Mouse (Mus musculus) gastrocnemius, postnatal 4 days (tissue): ENCODE measurements around the gene Kansl1. TPM values are rescaled to one million over a fixed set of nuclear protein-coding genes. Genes with fewer than 3 reads are reported as not detected.

Source experiments
- DNase-seq, 2 experiments: peaks; one replicate each; pipeline ENCODE4 v3.0.0; 2021 to 2022; ENCODE audit warnings: low spot score in 2 of 2, mixed read lengths in 2 of 2
- total RNA-seq, 2 experiments: library from RNA; stranded (reverse); gene quantifications; 2 replicates each; pipeline ENCODE4 v1.2.3; 2021

Gene Kansl1
- total RNA-seq, 2 experiments from 2014 or later: 34.6 to 37.7 TPM

DNA sequence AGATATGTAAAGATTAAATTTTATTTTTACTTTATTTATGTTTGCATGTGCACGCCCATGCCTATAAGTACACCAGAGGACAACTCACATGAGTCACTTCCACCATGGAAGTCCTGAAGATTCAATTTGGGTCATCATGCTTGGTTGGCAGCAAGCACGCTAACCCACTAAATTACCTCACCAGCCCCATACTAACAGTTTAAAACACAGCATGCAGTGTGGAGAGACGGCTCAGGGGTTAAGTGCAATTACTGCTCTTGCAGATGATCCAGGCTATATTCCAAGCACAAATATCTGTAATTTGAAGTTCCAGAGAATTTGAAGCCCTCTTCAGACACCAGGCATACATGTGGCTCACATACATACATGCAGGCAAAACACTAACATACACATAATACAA is 92.4 kb downstream of the Kansl1 start:
- no peak for DNase-seq

DNA sequence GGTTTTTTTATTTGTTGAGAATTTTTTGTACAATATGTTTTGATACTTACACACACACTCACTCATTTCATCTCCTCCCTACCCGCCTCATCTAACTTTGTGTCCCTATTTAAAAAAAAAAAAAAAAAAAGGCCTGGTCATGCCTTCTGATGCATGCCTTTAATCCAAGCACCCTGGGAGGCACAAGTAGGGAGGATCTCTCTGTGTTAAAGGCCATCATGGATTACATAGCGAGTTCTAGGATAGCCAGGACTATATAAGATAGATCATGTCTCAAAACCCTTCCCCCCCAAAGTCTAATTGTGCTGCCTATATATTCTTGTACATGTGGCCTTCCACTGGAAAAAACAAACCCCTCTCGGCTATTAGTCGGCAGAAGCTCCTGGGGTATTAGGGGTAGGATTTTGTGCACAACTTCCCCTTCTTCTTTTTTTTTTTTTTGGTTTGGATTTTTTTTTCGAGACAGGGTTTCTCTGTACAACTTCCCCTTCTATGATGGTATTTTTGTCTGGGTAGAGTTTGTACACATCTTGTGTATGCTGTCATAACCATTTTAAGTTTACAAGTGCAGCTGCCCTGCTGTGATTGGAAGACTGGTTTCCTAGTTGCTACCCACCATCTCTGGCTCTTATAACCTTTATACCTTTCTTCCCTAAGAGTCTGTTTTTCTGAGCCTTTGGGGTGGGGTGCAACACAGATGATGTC is 101.0 kb downstream of the Kansl1 start:
- DNase-seq: no peak

DNA sequence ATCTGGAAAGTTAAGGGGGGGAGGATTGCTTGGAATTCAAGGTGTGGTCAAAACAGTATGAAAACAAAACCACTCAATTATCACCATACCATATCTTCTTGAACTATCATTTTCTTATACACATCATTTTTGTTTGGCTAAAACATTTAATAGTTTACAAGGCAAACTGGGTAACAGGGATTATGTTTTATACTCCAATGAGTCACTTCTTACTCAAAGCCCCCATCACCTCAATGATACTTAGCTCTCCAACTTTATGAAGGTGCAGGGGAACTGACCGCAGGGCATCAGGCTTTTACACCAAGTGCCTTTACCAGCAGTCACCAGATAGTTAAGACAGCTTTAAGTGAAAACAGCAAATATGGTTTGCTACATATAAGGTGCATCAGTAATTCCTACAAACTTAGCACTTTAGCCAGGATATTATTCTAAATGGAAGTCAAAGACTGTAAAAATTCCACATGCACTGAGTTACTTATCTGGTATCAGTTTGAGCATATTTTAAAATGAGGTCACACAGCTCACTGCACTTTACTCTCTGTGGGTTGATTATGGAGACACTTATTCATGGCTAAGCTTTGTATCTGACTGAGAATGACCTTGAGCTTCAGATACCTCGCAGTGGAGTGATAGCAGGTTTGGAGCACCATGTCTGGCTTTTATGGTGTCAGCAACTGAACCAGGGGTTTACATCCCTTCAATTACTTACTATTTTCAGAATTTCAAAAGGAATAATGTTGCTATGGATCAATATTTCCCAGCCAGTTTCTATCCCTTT is 104.6 kb downstream of the Kansl1 start:
- no peak for DNase-seq

DNA sequence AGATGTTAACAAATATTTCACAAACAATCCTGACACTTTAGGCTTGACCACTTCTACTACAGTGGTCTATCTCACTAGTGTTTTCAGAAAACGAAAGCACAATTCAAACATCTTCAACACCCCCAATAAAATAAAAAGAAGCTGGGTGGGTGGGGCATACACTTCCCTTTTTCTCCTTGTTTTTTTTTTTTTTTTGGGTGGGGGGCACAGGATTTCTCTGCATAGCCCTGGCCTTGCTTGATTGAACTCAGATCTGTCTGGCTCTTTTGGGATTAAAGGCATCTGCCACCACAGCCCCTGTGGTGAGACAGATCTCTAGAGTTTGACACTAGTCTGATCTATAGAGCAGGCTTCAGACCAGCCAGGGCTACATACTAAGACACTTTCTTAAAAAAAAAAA is 106.0 kb downstream of the Kansl1 start:
- DNase-seq: no peak

DNA sequence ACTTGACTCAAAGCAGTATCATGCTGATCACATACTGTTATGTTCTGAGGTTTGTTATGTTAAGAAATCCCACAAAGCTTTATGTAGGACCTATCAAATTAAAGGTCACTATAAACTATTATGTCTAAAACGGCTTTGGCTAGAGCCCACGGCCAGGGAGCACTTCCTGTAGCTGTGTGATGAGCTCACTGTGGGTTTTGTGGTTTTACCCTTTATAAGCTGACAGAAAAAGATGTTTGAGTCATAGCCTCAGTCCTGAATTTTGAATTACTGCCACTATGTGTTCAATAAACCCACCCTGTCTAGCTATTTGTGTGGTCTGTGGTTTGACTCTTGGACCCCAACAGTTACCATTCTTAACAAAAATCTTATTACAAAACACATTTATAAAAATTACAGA is 106.9 kb downstream of the Kansl1 start:
- no peak for DNase-seq

DNA sequence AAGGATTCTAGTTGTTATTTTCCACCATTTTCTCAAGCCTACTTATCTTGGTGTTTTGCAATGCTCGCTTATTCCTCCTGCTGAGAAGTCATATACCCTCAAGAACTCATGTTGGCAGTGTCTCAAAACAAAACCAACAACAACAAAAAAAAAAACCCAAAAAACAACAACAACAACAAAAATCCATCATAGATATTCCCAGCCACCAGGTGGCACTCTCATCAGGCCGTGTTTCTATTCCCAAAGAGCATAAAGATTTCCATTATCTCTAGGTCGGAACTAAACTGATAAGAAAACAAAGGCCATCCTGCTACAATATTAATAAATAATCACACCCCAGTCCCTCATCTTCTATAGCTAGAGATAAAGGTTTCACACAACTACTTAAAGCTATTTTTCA is 121.7 kb downstream of the Kansl1 start:
- DNase-seq: no peak

DNA sequence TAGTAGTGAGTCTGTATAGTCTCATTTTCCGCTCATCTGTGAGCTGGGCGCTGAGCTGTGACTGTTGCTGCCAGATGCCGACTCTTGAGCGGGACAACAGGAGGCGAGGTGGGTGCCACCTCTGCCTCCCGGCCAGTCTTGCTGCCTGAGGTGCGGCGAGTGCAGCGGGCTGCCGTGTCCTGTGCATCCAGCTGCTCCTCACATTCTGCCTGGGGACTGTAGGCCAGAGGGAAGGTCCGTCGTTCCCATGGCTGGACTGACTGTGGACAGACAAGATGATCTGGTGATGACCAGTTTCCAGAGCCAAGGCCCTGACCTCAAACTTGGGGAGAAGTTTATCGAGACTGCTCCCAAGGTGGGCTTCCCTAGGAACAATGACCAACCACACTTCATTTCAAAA is 133.7 kb downstream of the Kansl1 start:
- no peak for DNase-seq

DNA sequence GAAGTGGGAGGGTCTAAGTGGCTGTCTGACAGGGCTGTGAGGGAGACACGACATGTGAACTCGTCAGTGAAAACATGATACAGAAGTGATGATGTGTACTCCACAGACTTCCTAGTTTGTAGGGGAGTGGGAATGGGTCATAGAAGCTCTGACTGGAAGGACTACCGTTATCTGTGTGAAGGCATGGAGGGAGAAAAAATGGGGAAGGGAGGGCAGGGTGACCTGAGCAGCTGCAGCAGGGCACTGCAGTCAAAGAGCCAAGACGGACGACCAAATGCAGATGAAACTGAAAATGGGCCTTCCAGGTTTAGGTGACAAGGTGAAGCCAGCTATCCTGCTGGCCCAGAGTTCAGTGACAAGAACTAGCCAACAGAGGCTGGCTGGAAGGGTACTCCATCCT is 134.5 kb downstream of the Kansl1 start:
- no peak for DNase-seq

DNA sequence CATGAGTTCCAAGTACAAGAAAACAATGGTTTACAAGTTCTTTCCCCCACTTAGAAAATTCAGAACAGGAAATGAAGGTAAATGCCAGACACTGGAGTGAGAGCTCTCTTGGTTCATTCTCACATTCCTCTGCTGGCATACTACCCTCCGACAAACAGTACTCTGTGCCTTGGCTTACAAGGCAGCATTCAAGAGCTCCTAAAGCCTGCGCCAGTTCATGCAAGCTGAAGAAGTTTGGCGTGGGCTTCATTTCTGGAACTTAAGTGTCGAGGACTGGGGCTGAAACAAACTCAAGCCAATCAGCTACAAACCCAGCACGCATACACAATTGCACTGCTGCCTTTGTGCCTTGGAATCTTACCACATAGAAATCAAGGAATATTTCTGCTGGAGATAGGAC is 136.6 kb downstream of the Kansl1 start:
- no peak for DNase-seq

DNA sequence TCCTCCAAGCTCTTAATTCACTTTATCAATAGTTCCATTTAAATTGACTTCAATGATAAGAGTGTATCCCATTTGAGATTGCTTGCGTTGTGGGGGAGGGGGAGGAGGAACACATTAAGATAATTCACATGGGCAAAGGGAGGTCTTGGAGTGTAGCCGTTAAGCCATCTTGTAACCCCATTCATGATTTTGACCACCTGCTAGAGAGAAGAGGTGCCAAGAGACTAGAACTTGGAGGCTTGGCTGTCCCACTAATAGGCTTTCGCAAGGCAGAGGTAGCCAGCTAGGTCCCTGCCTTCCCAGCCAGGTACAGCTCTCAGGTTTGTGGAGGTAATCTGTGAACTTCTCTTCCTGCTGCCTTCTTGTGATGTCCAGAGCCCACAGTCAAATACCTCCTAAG is 137.5 kb downstream of the Kansl1 start:
- no peak for DNase-seq

DNA sequence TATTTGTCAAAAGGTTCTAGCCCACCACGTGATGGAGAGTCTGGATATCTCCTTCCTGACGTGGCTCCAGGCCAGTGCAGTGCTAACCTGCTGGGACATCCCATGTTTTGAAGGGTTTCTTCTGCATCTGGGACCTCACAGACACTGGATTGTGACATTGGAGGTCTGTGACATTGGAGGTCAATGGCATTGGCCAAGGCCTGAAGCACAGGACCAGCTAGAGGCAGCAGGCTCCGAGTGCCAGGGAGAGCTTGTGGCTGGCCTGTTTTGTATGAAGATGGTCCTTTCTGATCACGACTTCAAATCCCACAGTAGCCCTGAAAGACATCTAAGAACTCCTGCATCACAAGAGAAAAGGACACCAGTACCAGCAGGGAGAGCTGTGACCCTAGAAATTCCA is 138.5 kb downstream of the Kansl1 start:
- no peak for DNase-seq

DNA sequence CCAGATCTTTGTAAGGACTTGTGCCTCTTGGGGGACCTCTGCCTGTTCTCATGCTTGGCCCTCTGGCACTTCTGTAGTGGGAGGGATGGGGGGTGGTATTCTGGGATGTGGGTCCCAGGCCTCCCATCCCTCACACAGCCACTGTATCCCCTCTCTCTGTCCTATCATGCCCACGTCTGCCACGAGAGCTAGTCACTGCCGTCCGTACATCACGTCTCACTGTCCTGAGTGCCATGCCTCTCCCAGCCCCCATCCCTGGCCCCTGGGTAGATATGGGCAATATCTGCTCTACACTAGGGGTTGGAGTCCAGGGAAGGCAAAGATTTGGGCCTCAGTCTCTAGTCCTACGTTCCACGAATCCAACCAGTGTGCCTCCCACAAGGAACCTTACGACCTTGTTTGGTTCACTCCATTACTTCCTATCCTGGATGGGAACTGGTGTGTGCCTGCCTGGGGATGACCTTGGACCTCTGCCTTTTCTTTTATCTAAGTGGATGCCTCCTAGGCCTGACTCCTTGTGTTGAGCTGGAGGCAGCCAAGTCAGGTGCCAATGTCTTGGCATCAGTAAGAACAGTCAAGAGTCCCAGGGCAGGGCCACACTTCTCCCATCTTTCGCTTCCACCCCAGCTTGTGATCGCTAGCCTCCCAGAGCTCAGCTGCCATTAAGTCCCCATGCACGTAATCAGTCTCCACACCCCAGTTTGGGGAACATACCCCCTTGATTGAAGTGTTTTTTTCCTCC is 139.3 kb downstream of the Kansl1 start:
- DNase-seq: no peak

DNA sequence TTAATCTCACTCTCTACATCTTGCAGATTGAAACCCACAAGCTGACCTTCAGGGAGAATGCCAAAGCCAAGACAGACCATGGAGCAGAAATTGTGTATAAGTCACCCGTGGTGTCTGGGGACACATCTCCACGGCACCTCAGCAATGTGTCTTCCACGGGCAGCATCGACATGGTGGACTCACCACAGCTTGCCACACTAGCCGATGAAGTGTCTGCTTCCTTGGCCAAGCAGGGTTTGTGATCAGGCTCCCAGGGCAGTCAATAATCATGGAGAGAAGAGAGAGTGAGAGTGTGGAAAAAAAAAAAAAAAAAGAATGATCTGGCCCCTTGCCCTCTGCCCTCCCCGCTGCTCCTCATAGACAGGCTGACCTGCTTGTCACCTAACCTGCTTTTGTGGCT is 140.7 kb downstream of the Kansl1 start:
- no peak for DNase-seq

DNA sequence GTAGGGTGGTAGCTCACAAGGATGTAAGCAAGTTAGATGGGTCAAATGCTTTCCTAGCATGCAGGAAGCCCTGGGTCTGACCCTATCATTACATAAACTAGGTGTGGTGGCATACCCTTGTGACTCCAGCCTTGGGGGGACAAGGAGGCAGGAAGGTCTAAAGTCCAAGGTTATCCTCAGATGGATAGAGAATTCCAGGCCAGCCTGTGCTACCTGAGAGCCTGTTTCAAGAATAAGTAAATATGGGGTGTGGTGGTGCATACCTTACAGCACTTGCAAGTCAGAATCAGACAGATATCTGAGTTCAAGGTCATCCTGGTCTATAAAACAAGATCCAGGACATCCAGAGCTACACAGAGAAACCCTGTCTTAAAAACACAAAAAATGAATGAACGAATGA is 141.2 kb downstream of the Kansl1 start:
- no peak for DNase-seq

DNA sequence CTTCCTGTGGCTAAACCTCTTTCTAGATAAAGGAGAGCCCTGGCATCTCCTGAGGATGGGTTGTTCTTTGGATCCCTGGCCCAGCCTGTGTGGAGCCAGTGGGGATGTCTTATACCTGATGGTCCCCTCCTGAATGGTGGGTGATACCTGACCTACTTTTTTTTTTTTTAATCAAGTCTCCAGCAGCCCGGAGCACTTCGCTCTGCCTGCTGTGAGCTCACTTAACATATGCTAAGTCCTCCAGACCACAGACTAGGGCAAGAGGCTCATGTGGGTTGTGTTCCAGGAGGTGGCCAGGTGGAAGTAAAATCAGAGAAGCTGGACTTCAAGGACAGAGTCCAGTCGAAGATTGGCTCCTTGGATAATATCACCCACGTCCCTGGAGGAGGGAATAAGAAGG is 146.5 kb downstream of the Kansl1 start:
- no peak for DNase-seq

DNA sequence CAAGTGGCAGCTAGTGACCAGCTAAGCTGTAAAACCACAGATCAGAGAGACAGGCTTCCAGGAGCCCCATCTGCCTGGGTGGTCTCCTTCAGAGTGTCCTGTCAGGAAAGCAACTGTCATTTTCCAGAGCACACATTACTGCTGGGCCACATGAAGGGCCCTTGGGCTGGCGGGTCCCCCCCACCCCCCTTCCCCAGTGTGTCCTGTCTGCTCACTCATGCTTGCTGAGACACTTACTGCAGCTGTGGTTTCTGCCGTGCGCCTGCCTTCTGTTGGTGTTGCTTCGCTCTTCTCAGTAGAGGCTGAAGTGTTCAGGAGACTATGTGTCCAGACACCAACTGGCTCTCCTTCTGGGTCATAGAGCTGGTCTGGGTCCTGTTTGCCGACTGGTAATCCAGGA is 148.2 kb downstream of the Kansl1 start:
- no peak for DNase-seq

DNA sequence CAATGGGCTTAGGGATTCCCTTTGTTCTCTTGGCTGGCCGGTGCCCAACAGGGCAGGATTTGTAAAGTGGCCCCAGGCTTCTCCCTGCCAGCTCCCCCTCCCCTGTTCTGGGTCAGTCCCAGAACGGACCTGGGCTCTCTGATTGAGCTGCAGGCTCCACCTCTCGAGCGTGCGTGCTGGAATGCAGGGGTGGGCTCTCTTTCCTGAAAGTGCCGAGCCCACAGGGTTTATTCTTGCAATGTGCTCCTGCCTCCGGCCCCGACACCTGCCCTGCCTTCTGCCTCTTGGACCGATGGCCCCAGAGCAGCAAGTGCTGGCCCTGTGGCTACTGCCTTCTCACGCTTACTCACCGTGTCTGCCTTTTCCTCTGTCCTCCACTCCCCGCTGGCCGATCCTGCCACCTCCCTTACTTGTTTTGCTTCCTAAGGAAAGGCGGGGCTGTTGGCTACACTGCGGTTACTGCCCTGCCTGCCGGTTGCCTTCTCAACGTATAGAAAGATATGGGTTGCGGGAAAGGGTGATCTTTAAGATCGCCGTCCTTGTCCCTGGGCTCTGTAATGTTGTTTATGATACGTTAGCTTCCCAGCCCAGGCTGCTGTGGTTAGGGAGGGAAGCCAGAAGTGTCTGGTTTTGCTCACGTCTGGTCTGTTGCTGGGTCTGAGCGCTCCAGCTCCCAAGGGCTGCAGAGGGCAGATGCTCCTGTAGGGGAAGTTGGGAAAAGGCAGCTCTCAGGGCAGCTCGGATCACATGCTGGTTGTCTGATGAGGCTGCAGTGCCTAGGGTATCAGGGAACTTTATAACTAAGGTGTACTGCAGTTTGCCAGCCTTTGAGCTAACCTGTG is 149.5 kb downstream of the Kansl1 start:
- DNase-seq: no peak

DNA sequence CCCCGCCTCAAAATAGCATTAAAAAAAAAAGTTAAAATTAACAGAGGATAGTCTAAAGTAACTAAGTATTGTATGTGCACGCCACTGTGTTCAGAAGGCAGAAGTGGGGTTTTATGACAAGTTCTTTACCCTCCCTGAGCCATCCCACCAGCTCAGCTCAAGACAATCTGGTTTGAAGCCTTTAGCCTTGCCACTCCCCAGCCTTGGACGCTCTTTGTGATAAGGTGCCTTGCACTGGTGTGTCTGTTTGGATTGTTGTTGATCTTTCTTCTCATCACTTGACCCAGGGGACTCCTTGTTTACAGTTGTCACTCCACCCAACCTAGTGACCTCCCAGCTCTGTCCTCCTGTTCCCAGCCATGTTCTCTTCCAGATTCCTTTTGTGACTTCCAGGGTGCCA is 151.0 kb downstream of the Kansl1 start:
- no peak for DNase-seq

DNA sequence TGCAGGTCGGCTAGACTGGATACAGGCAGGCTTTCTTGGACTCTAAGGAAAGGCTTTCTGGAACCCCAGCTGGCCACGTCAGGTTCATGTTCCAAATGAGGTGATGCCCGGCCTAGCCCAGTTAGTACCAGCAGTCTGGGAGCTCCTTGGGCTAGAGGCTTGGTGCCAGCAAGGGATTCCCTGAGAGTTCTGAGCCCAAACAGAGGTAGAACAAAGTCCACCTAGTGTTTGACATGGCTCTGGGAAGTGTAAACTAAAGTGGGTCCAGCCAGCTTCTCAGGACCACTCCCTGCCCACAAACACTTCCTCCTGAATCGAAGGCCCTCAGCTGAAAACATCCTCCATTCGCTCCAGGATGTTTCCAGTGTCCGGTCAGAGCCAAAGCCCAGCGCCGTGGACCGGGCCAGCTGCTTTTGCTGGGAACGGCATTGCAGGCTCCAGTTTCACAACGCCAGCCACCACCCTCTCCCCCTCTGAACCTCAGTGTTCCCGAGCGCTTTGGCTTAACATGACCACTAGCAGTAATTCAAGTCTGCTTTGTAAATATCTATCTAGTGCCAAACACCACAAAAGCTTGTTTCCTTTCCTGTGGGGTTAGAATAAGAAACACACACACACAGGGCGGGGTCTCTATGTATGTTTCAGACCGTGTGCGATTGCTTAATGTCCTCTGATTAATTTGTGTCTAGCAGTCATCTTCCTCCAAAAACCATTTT is 151.8 kb downstream of the Kansl1 start:
- no peak for DNase-seq

DNA sequence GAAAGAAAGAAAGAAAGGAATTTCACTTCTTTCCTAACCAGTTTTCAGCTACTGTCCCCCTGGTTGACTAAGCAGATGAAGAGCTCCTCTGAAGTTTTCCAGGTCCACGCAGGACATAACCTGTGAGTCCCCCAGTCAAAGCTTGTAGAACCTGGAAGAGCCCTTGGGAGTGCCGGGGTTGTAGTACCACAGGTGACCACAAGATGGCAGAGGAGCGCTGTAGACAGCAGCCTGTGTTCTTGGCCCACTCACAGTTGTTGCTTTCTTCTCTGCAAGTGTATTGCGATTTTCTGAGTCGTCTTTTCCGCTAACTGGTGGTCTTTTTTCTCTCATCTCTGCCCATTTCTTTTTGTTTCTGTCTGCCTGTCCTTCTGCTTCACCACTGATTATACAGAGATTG is 153.0 kb downstream of the Kansl1 start:
- peak in 1 of 2 experiments; percentile 53 for DNase-seq

DNA sequence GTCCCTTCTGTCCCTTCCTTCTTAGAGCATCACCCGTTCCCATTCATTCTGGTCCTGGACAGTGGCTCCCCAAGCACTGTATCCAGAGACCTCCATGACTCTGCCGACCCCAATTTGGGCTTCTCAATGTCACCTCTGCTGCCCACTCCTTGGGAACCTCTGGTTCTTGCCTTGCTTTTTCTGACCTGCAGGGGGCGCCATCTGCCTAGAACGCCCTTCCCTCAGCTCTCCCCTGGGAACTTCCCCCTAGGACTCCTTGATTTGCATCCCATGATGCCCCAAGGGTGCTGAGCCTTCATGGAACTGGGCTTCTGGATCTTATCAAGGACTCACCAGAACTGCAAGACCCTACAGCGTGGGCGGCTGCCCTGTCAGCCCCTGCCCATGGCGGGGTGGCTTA is 157.0 kb downstream of the Kansl1 start:
- DNase-seq: no peak
